Mouse (Mus musculus): Measurements from ENCODE around the gene Golt1b.

DNA sequence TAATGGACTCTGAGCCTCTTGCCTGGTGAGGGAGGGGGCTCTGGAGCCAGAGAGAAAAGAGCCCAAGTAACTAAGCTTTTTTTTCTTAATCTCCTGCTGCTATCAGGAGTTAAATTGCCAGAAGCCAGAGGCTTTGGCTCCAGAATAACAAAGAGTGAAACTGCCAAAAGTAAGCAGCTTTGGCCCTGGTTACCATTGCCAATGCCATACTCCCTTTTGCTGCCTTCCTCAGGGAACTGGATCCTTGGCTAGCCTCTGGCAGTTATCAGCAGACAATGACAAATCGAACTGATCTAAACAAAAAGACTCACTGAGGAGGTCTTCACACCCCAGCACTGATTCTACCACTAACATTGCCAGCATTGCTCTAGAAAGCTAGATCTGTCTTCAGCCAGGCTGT lies 24.1 kb downstream of the Golt1b start:
- TF ChIP-seq ZNF384 (IDR thresholded peaks at IDR 0.05; ENCODE audit: low read depth, low read length) (no peak), MAFK (IDR thresholded peaks at IDR 0.05; ENCODE audit: insufficient read depth, low read depth, low read length) (no peak), HCFC1 (IDR thresholded peaks at IDR 0.05; ENCODE audit: borderline replicate concordance, insufficient read depth, low read length) (no peak), CHD2 (IDR thresholded peaks at IDR 0.05; ENCODE audit: low read depth, low read length) (no peak)
